Mouse (Mus musculus): ENCODE data around the gene Gpr35. TPM values are rescaled to one million over a fixed set of nuclear protein-coding genes. Genes with fewer than 3 reads are reported as not detected.
"Not testable (repeated sequence)": the region's sequence is repeated elsewhere in the genome, so short reads cannot be mapped to it uniquely, and the experiment has no call there.

Gpr35 gene
- total RNA-seq, 4 experiments from 2014 or later, result 0.13 to 0.29 TPM; not detected in 2

DNA sequence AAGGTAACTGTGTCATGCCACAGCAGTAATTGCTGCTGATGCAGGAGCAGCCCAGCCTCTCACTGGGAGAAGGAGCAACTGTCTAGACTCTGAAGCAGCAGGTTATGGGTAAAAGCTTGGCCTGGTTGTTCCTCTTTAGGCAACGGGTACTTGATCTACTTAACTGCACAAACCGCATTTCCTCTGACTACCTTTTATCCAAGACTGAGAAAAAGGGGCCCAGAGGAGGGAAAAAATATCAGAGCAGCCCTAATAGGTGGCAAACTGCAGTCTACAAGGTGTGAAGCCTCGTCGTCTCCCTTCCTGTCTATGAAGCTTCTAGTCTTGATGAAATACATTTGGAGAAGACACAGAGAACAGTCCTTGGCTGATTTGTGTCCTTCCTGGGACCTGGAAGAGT lies 17.1 kb upstream of the Gpr35 start:
- no peak for DNase-seq (ENCODE audit: low spot score in 2 of 2)

DNA sequence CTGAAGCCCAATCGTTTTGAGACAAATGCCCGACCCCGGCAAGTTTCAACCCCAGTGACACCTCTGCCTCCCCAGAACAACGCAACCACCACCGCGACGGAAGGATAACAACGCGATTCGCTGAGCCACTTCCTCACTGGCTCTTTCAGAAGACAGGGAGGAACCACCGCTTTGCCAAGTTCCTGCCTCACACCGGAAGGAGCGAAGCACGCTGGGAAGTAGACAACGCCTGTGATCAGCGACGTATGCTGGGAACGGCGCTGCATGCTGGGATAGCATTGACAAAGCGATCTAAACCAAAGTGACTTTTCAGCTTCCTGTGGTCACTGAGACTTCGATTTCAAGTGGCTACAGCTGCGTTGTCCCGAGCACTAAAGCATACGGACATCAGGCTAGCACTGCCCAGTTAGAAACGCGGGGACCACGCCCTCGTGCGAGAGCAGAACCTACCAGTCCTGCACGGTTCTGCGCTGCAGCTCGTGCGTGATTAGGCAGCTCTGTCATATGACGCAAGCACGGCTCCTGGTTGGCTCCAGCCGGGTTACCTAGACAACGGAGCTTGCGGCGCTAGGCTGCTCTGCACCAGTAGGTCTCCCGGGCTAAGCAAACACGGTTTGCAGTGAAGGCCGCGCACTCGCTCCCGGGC lies 16.4 kb upstream of the Gpr35 start, which contains the start of gene Capn10:
Capn10 (plus strand) TSS at position 195 of the 646 bp plus-strand sequence.
- DNase-seq (ENCODE audit: low spot score in 2 of 2), result peak; percentile 89

DNA sequence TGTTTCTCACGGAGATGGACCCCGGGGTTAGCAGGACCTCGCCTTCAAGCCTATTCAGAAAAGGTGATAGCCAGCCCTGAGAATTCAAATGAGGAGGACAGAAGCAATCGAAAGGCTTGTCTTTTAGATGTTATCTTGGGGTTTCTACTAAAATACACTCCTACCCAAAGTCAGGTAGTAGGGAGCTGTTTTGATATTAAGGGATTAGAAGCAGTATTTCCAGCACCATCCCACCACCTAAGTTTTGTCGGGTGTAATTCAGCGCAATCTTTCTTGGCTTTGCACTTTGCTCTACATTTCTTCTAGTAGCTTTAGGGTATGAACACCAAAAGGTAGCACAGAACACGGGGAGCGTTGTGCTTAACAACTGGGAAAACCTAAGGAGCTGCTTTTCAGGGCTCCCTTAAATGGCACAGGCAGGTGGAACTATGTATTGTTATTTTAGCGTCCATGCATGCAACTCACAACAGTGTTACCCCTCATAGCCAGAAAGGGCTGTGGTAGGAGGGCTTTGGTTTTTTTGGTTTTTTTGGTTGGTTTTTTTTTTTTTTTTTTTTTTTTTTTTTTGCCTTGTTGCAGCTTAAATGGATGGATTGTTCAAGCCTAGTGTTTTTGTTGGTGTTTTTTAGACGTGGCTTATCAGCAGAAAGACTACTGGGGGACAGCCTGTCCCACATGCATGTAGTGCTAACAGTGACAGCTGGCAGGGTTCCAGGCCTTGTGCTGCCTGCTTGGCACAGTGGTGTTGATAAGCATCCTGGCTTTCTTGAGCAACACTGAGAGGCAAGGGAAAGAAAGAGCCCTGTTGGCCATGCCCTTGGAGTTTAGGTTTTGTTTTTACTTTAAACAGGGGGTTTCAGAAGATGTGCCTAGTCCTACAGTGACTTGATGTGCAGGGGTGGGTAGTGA lies 15.4 kb upstream of the Gpr35 start:
- no peak for DNase-seq (ENCODE audit: low spot score in 2 of 2)

DNA sequence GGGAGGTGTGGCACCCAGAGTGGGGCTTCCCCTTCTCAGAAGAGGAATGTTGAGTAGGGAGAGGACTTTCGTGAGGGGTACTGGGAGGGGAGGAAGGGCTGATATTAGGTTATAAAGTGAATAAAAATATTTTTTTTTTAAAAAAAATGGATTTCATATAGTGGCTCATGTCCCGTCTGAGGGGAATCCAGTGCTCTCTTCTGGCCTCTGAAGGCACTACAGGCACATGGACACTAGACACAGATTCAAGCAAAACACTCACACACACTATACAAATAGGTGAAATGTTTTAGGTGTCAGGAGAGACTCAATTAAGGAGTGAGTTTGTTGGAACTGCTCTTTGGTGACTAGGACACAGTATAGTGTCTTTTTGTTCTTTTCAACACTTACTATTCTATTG lies 14.7 kb upstream of the Gpr35 start:
- no peak for DNase-seq (ENCODE audit: low spot score in 2 of 2)

DNA sequence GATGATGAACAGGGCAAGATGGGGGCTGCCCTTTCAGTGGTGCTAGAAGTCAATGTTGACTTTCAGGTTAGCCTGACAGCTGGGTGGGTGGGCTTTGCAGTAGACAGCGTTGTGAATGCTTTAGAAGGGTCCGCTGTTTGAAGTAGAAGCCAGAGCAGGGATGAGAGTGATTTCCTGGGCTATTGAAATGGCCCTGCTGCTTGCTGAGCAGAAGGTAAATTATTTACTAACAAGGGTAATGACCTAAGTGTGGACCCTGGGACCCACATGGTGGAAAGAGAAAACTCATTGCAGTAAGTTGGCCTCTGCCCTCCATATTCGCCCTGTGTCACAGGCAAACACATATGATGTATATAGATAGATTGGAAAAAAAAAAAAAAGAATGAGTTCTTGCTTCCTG lies 14.2 kb upstream of the Gpr35 start:
- DNase-seq (ENCODE audit: low spot score in 2 of 2), result no peak

DNA sequence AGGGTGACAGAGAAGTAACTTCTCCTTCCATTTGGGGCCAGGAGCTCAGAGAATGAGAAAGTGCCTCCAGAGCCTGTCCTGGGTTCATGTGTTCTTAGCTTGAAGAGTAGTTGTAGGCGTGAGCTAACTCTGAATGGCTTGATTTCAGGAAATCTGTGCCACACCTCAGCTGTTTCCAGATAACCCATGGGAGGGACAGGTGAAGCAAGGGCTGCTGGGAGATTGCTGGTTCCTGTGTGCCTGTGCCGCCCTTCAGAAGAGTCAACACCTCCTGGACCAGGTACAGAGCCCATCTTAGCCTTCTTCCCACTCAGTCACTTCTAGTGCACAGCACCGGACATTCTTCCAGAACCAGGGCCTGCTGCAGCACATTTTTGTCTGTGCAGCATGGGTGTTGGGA lies 12.9 kb upstream of the Gpr35 start:
- no peak for DNase-seq (ENCODE audit: low spot score in 2 of 2)

DNA sequence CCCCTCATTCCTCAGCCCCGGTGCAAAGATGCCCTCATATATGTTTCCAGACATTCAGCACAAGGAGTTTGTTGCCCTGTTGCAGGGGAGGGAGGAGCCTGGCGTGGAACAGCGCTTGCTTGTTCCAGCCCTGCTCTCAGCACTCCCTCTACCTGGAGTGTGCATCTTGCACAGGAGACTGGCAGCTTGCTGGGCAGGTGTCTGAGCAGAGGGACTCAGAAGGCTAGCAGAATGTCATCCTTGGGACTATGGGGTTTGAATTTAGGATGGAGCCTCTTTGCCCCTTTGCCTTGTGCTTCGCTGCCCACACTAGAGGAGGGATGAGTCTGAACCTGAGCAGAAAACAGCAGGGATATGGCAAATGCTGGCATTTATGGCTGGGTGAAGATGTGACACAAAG lies 10.9 kb upstream of the Gpr35 start:
- DNase-seq (ENCODE audit: low spot score in 2 of 2), result no peak

DNA sequence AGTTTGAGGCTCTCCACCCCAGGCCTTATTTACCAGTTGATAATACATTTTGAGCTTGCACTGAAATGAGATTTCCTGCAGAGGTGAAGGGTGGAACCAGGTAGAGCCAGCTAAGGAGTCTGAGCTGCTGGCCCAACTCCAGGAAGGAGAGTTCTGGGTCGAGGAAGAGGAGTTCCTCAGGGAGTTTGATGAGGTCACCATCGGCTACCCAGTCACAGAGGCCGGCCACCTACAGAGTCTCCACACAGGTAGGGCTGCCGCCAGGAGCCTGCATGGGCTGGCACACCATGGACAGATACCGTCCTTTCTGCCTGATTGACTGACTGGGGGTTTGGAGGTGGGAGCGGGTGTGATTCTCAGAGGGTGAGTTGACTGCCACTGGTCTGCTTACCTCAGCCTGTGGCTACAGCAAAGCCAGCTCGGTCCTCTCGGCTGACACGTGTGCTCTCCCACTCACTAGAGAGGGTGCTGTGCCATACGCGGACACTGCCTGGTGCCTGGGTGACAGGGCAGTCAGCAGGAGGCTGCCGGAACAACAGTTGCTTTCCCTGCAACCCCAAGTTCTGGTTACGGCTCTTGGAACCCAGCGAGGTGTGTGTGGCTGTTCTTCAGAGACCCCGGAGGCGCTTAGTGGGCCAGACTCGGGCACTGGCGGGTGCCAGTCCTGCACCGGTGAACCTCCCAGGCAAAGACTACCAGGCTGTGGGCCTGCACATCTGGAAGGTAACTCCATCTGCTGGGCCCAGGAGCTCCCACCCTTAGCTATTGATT lies 7.3 kb upstream of the Gpr35 start:
- no peak for DNase-seq (ENCODE audit: low spot score in 2 of 2)

DNA sequence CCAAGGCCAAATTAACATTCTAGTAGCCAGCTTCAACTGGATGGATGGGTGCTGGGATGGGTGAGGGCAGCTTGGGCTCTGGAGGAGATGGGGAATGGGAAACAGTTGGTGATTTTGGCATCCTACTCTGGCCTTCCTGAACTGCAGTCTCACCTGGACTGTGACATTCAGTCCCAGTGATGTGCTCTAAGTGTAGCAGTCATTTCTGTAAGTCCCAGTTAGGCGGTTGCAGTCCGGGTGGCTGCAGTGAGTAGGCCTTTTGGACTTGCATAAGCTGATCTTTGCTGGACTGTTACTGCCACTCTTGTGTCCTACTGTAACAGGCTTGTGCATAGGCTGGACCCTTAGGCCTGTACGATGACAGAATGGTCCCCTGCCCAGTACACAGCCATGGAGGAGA lies 2.7 kb upstream of the Gpr35 start:
- DNase-seq (ENCODE audit: low spot score in 2 of 2), result no peak

DNA sequence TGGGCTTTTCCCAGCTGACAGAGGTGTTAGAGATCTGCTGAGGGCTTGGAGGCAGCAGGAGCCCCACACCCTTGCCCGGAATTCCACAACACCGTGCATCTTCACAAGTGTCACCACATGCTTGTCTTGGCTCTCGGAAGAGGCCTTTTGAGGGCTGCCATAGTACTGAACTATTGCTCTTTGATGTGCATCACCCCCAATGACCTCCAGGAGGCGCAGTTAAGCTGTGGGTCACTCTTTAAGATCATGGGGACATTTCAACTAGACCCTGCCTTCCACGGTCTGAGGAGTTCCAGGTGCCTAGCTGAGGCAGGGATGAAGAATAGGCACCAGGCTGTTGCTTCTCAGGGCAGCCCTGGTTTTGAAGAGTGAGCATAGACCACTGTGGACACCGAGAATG lies 1.2 kb upstream of the Gpr35 start:
- DNase-seq (ENCODE audit: low spot score in 2 of 2), result no peak

DNA sequence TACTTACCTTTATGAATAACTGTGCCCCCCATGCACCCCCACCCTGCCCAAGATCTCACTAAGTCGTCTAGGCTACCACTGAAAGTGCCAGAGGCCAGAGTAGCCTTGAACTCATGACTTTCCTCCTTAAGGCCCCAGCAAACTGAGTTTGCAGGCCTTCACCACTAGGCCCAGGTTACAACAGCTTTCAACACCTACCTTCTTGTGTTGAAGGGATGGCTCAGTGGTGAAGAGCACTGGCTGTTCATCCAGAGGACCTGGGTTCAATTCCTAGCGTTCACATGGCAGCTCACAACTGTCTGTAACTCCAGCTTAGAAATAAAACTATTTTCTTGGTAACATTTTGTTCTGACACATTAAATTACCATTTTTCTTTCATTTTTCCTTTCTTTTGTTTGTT lies 3.0 kb downstream of the Gpr35 start:
- DNase-seq (ENCODE audit: low spot score in 2 of 2), result no peak

DNA sequence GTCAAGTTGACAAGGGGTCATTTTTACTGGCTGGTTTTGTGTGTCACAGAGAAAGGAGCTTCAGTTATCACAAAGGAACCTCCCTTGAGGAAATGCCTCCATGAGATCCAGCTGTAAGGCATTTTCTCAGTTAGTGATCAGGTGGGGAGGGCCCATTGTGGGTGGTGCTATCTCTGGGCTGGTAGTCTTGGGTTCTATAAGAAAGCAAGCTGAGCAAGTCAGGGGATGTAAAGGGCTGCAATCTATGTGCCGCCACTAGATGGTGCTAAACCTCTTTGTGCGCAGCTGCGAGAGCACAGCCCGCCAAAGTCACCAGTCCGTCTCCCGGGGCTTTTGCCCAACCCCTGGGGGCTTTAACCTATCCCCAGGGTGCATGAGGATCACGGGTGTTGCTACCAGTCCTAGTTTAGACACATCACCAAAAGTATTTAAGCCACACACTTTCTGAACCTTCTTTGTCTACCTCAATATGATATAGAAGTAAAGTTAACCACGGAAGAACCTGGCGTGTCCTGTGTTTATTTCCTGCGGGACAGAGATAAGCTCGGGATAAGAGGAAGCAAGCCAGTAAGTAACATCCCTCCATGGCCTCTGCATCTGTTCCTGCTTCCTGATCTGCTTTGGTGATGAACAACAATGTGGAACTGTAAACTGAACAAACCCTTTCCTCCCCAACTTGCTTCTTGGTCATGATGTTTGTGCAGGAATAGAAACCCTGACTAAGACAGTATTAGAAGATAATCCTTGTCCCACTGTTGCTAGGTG lies 6.1 kb downstream of the Gpr35 start:
- DNase-seq (ENCODE audit: low spot score in 2 of 2), result peak; percentile 36 to 47

DNA sequence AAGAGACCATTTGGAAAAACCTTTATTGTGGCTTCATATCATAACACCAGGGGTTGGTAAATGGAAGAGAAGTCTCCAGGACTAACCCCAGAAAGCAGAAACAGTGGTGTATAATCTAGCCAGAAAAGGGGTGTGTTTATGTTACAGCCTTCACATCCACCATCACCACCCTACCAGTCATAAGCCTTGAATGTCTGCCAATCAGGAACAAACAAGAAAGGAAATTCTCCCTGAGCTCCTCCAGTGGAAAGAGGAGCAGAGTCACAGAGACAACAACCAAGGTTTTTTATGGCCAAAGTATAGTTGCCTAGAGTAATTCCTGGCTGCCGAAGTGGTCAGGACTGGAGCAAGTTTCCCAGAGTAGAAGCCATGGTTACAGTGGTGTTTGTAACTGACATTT lies 8.3 kb downstream of the Gpr35 start:
- no peak for DNase-seq (ENCODE audit: low spot score in 2 of 2)

DNA sequence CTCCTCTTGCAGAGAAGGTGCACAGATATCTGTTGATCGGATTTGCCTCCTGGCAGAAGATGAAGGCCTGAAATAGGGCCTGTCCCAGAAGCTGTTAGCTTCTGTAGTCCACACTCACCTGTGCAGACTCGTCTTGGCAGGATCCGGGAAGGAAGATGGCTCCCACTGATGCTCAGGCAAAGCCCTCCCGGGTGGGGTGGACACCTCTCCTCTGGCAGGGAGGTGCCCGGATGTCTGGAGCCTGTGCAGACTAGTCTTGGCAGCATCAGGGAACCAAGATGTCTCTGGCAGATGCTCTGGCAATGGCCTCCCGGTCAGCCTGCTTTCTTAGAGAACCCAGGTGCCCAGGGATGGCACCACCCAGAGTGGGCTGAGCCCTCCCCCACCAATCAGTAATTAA lies 20.1 kb downstream of the Gpr35 start:
- not testable (repeated sequence) for DNase-seq (ENCODE audit: low spot score in 2 of 2)

DNA sequence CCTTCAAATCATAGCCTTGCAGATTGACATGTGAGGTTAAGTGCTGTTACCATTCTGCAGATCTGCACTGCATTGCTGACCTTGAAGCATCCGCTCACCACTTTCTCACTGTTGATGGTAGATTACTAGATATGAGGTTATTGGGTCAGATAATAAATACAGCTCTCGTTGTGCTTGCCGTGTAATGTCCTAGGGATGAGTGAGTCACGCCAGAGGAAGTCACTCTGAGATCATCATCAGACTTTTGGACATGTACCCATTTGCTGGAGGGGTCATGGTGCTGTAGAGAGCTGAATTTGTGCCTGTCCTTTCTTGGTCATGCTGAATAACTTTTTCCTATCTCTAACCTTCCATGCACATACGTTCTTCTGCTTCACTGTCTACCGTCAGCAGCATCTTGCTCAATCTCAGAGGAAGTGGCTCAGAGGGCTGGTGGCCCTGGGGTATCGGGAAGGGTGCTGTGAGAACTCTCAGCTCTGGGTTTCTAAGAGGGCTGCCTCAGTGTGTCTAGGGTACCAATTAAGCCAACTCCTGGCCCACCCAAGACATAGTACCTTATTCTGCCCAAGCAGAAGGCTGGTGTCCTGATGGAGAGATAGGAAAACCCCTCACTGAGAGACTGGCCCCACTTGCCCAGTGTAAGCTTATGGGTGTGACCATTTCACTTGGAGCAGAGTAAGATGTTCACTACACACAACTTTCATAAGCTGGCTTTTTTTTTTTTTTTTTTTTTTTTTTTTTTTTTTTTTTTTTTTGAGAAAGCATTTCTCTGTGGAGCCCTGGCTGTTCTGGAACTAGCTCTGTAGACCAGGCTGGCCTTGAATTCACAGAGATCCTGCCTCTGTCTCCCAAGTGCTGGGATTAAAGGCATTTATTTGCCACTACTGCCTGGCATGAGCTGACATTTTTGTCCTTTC lies 21.5 kb downstream of the Gpr35 start:
- DNase-seq (ENCODE audit: low spot score in 2 of 2), result no peak

DNA sequence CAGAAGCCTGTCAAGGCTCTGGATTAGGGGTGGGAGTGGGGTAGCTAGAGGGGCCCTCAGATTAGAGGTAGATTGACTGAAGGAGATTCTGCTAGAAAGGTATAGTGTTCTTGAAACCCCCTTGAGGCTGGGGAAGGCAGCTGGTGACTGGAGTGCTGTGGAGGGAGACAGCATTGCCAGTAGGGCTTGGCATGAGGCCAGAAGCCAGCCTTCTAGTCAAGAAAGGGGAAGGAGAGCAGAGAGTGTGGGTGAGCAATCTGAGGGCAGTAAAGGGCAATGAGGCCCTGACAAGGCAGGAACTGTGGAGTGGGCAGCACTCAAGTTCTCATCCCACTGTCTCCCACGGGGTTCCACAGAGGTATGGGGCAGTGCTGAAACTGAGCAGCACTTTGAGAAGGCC lies 22.2 kb downstream of the Gpr35 start:
- DNase-seq (ENCODE audit: low spot score in 2 of 2), result no peak

DNA sequence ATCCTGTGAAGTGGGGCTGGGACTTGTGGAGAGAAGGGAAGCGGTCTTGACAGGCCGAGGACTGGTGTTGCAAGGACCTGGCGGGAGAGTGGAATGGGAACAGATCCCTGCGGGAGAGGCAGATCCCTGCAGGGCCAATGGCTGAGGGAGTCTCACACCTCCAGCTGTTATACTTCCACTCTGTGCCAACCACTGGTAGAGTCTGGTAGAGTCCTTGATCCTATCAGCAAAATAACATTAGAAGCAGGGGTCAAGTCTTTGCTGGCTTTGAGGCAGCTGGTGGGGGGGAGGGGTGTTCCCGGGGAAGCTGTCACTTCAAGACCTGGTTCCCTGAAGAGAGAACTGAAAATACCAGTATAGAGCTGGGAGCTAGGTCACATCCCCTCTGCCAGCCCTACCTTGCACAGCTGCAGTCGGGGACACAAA lies 25.5 kb downstream of the Gpr35 start:
- no peak for DNase-seq (ENCODE audit: low spot score in 2 of 2)

DNA sequence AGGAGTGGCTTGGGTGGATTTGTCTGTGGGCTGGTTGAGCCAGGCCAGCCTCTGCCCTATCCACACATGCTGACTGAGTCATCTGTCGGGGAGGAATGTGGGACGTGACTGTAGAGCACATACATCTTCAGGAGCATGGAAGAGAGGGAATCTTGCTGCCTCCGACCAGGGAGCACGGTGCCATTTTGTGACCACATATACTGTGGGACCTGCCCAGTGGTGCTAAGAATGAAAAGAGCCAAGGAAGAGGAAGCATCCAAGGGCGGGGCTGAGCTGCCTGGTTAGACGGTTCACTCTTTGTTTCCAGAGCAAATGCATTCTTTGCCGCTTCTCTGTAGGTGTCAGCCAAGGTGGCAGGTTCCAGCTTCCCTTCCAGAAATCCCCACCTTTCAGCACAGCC lies 28.0 kb downstream of the Gpr35 start:
- DNase-seq (ENCODE audit: low spot score in 2 of 2), result no peak

DNA sequence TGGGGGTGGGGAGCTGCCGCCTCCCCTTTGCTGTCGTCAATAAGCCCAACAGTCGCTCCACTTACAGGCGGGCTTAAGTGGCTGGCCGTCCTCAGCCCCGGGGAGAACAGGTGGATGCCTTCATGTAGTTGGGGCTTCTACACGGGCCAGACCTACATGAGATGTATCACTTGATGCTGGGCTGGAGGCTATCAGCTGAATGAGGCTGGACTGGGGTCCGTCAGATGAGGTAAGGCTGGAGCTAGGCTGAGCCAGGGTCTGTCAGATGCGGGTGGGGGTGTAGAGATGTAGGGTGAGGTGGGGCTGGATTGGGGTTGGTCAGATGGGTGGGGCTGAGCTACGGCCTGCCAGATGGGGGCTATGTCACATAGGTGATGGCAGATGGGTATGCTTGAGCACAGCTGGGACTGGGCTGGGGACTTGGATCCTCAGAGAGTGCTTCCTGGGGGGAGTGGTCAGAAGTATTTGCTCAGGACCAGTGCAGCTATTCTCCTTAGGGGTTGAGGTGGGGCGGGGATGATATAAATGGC lies 28.5 kb downstream of the Gpr35 start:
- DNase-seq (ENCODE audit: low spot score in 2 of 2), result no peak

Data from gastrocnemius, adult 8-10 months (tissue).